Mouse (Mus musculus) MN1 (cell line): ENCODE data around the gene Gna15.
A peak's percentile ranks its signal among the peaks of the same experiment; 100 is the strongest.

Experiments
- DNase-seq: peaks from one replicate; pipeline ENCODE4 v3.0.0-alpha.2; 2016; ENCODE audit warnings: low spot score

Gene Gna15

GRCm38 (mm10) chr10:81523570-81523969, 455 bp downstream of the Gna15 start:
- no peak for DNase-seq

GRCm38 (mm10) chr10:81523142-81523541, 883 bp downstream of the Gna15 start:
- DNase-seq, result no peak

- no peak for DNase-seq
Measured at GRCm38 (mm10) chr10:81519978-81520365, 4.1 kb downstream of the Gna15 start.

GRCm38 (mm10) chr10:81519227-81519977, 4.6 kb downstream of the Gna15 start:
- no peak for DNase-seq

- DNase-seq, result peak; percentile 67
Measured at GRCm38 (mm10) chr10:81518546-81518945, 5.5 kb downstream of the Gna15 start.

GRCm38 (mm10) chr10:81517227-81517626, 6.8 kb downstream of the Gna15 start:
- DNase-seq, result no peak

- no peak for DNase-seq
Measured at GRCm38 (mm10) chr10:81513798-81514197, 10.2 kb downstream of the Gna15 start.

GRCm38 (mm10) chr10:81510246-81510810, 13.7 kb downstream of the Gna15 start:
- DNase-seq, result no peak

GRCm38 (mm10) chr10:81507691-81508489, 16.1 kb downstream of the Gna15 start:
- no peak for DNase-seq

GRCm38 (mm10) chr10:81507095-81507494, 16.9 kb downstream of the Gna15 start:
- DNase-seq, result no peak

GRCm38 (mm10) chr10:81505016-81505664, 18.9 kb downstream of the Gna15 start:
- DNase-seq, result no peak

- DNase-seq, result peak; percentile 75
Measured at GRCm38 (mm10) chr10:81502658-81503057, 21.4 kb downstream of the Gna15 start.

- no peak for DNase-seq
Measured at GRCm38 (mm10) chr10:81501863-81502262, 22.2 kb downstream of the Gna15 start.

- no peak for DNase-seq
Measured at GRCm38 (mm10) chr10:81500032-81500431, 24.0 kb downstream of the Gna15 start, which contains the start of gene S1pr4. Gene S1pr4 (minus strand): TSS chr10:81500132.

GRCm38 (mm10) chr10:81499250-81499901, 24.6 kb downstream of the Gna15 start:
- DNase-seq, result no peak

GRCm38 (mm10) chr10:81498316-81499249, 25.4 kb downstream of the Gna15 start:
- no peak for DNase-seq

- peak; percentile 26 for DNase-seq
Measured at GRCm38 (mm10) chr10:81497401-81498270, 26.4 kb downstream of the Gna15 start.

GRCm38 (mm10) chr10:81496969-81497368, 27.1 kb downstream of the Gna15 start:
- DNase-seq, result no peak

GRCm38 (mm10) chr10:81496264-81496901, 27.6 kb downstream of the Gna15 start, which contains the start of gene Ncln:
Gene Ncln (minus strand): TSS chr10:81496392.
- peak; percentile 98 for DNase-seq
